Mouse (Mus musculus) heart, postnatal 14 days (tissue): Measurements from ENCODE around the gene Spag9. TPM values are rescaled to one million over a fixed set of nuclear protein-coding genes. Genes with fewer than 3 reads are reported as not detected.

Source experiments
- DNase-seq, 2 experiments: peaks; one replicate each; pipeline ENCODE4 v3.0.0; 2021 to 2022
- intact Hi-C: fragments of 180-260 bp; cut with DNase I; formaldehyde crosslinking; loops from one replicate; pipeline ENCODE4 v1.15.1; 2025
- total RNA-seq, 2 experiments: library from RNA; stranded (reverse); gene quantifications; 2 replicates each; pipeline ENCODE4 v1.2.3; 2021

Spag9 gene
- total RNA-seq, 2 experiments from 2014 or later: 145 to 146 TPM

DNA sequence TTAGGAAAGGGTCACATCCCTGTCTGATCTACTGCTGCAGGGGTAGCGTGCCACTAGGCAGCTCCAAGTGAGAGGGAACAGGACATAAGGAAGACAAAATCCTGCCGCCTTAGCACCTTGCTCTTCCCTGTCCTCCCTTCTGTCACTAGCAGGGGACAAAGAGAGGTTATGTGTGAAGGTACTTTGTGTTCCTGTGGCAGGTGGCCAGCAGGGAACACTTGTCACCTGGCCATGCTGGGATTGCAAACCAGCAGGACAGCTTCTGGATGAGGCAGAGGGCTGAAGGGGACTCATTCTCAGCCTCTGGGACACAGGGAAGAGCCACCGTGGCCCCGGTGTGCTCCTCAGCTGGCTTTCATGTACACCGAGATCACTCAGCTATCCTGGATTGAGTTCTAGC is 175.8 kb downstream of the Spag9 start:
- no peak for DNase-seq
- intact Hi-C loops: no loop called here

DNA sequence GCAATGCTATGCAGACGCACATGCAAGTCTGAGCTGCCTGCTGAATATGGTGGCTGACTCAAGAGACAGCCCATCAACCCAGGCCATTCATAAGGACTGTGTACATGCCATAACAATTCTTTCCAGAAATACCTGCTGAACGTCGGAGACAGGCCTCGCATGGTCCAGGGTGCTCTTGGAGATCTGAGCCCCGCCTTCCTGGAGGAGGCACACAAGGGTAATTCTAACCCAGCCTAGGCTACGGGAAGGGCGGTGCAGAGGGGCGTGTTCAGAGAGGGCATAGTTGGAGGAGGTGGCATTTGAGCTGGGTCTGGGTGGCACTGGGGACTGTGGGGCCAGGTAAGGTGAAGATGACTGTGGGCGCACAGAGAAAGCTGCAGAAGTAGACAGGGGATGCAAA is 176.3 kb downstream of the Spag9 start:
- no peak for DNase-seq
- intact Hi-C loops: no loop called here

DNA sequence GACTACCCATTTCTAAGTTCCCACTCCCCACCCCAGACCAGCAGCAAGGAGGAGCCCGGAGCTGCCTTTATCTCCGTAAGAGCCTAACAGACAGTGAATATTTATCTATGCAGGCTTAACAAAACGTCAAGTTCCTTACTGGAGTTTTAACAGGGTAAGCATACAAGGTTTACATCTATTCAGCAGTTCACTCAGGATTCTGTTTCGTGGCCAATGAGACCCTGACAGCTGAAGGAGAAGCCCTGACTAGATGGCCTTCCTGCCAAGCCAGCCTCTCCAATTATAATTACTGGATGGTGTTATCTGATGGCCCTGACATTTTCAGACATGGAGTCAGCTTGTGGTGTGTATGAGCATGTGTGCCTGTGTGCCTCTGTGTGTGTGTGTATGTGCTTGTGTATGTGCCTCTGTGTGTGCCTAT is 177.8 kb downstream of the Spag9 start:
- intact Hi-C loops: no loop called here
- DNase-seq: no peak

DNA sequence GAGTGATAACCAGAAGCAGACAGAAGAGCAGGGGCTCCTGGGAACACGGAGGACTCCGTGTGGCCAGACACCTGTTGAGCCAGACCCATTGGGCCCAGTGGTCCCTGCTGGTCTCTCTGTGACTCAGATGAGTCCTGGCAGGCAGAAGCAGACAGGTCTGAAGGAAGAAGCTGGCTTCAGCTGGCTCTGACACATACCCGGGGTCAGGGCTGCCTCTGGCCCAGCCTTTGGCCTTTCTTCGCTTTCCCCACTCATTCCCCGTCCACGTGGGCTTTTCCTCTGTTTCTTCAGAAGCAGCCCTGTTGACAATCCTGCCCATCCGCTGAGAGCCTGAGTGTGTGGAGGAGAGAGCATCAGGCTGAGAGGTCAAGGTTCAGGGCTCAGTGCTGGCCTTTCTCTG is 179.4 kb downstream of the Spag9 start:
- DNase-seq: no peak
- intact Hi-C loops: no loop called here

Other genes with a start within 250 kb of the Spag9 start
- gene Utp18, start 110.3 kb upstream of the Spag9 start, total RNA-seq: 10 to 100 TPM in 1 of 2 experiments, 1 to 10 TPM in 1; 8.8 to 10.9 TPM
- gene Mbtd1, start 110.2 kb upstream of the Spag9 start, total RNA-seq: 10 to 100 TPM; 25.4 to 26.6 TPM
- gene Nme2, start 39.8 kb upstream of the Spag9 start, total RNA-seq: 1,000 to 10,000 TPM in 1 of 2 experiments, 100 to 1,000 TPM in 1; 981 to 1,061 TPM
- gene Gm20390, start 27.8 kb upstream of the Spag9 start, total RNA-seq: 10 to 100 TPM; 16.9 to 26.8 TPM
- 10 to 100 TPM; 16.6 to 21.5 TPM for gene Nme1, start 27.6 kb upstream of the Spag9 start, total RNA-seq
- 10 to 100 TPM; 64.1 to 67.6 TPM for gene Tob1, start 215.4 kb downstream of the Spag9 start, total RNA-seq
- gene Wfikkn2, start 249.9 kb downstream of the Spag9 start, total RNA-seq: 1 to 10 TPM; 1.5 to 1.8 TPM